Mouse (Mus musculus): Measurements from ENCODE around the gene Dbp. TPM values are rescaled to one million over a fixed set of nuclear protein-coding genes. Genes with fewer than 3 reads are reported as not detected.

Gene Dbp
- total RNA-seq, 2 experiments from 2014 or later, result 64.8 to 96.6 TPM

Other genes with a start within 250 kb of the Dbp start
- gene Ftl1, start 245.2 kb upstream of the Dbp start, total RNA-seq (2021), result 1,000 to 10,000 TPM; 1,437 to 1,911 TPM
- 10 to 100 TPM; 58.2 to 64.3 TPM for gene Bax, start 238.2 kb upstream of the Dbp start, total RNA-seq (2021)
- 1 to 10 TPM in 1 of 2 experiments, under 1 TPM in 1; 0.66 to 2.6 TPM for gene Tulp2, start 223.2 kb upstream of the Dbp start, total RNA-seq (2021)
- gene Gm45808, start 218.3 kb upstream of the Dbp start, total RNA-seq (2021), result 10 to 100 TPM; 42.8 to 43.4 TPM
- gene Dhdh, start 216.3 kb upstream of the Dbp start, total RNA-seq (2021), result 10 to 100 TPM; 73.2 to 77.2 TPM
- gene Nucb1, start 194.7 kb upstream of the Dbp start, total RNA-seq (2021), result 100 to 1,000 TPM; 272 to 283 TPM
- gene Ppp1r15a, start 178.8 kb upstream of the Dbp start, total RNA-seq (2021), result 10 to 100 TPM; 47.1 to 48.6 TPM
- 1 to 10 TPM; 2.5 to 2.7 TPM for gene Plekha4, start 178.8 kb upstream of the Dbp start, total RNA-seq (2021)
- gene Hsd17b14, start 150.2 kb upstream of the Dbp start, total RNA-seq (2021), result 1 to 10 TPM in 1 of 2 experiments, under 1 TPM in 1; 0.83 to 3.0 TPM
- 100 to 1,000 TPM; 164 to 265 TPM for gene Bcat2, start 134.9 kb upstream of the Dbp start, total RNA-seq (2021)
- gene Fgf21, start 89.6 kb upstream of the Dbp start, total RNA-seq (2021), result 1 to 10 TPM in 1 of 2 experiments, not detected in 1; 1.4 TPM
- gene Fut1, start 87.8 kb upstream of the Dbp start, total RNA-seq (2021), result not detected
- under 1 TPM; 0.22 to 0.33 TPM for gene Izumo1, start 83.3 kb upstream of the Dbp start, total RNA-seq (2021)
- 10 to 100 TPM; 16.0 to 27.6 TPM for gene Rasip1, start 77.6 kb upstream of the Dbp start, total RNA-seq (2021)
- 1 to 10 TPM; 2.4 to 7.7 TPM for gene Mamstr, start 65.1 kb upstream of the Dbp start, total RNA-seq (2021)
- under 1 TPM in 1 of 2 experiments, not detected in 1; 0.13 TPM for gene Fut2, start 38.7 kb upstream of the Dbp start, total RNA-seq (2021)
- under 1 TPM; 0.36 to 0.61 TPM for gene Ntn5, start 21.1 kb upstream of the Dbp start, total RNA-seq (2021)
- under 1 TPM; 0.23 to 0.35 TPM for gene Sec1, start 10.7 kb upstream of the Dbp start, total RNA-seq (2021)
- gene Car11, start 5.2 kb upstream of the Dbp start, total RNA-seq (2021), result 10 to 100 TPM; 15.8 to 16.9 TPM
- gene Rpl18, start 10.4 kb downstream of the Dbp start, total RNA-seq (2021), result 100 to 1,000 TPM; 934 to 965 TPM
- 10 to 100 TPM; 37.7 to 42.0 TPM for gene Sphk2, start 12.9 kb downstream of the Dbp start, total RNA-seq (2021)
- gene Fam83e, start 16.1 kb downstream of the Dbp start, total RNA-seq (2021), result under 1 TPM; 0.30 to 0.35 TPM
- gene Spaca4, start 20.7 kb downstream of the Dbp start, total RNA-seq (2021), result not detected
- 1 to 10 TPM; 6.2 to 8.4 TPM for gene Lmtk3, start 78.7 kb downstream of the Dbp start, total RNA-seq (2021)
- gene Sult2b1, start 79.6 kb downstream of the Dbp start, total RNA-seq (2021), result 1 to 10 TPM in 1 of 2 experiments, under 1 TPM in 1; 0.77 to 1.1 TPM
- 100 to 1,000 TPM in 1 of 2 experiments, 10 to 100 TPM in 1; 92.9 to 117 TPM for gene Cyth2, start 109.5 kb downstream of the Dbp start, total RNA-seq (2021)
- gene Kcnj14, start 119.7 kb downstream of the Dbp start, total RNA-seq (2021), result under 1 TPM; 0.19 to 0.20 TPM
- gene Grwd1, start 125.9 kb downstream of the Dbp start, total RNA-seq (2021), result 10 to 100 TPM; 33.0 to 36.0 TPM
- gene Kdelr1, start 167.7 kb downstream of the Dbp start, total RNA-seq (2021), result 100 to 1,000 TPM; 125 to 140 TPM
- gene Grin2d, start 173.3 kb downstream of the Dbp start, total RNA-seq (2021), result under 1 TPM; 0.66 to 0.67 TPM
- not detected for gene Syngr4, start 191.6 kb downstream of the Dbp start, total RNA-seq (2021)
- 10 to 100 TPM; 70.9 to 89.3 TPM for gene Tmem143, start 191.9 kb downstream of the Dbp start, total RNA-seq (2021)
- 100 to 1,000 TPM; 299 to 421 TPM for gene Emp3, start 216.3 kb downstream of the Dbp start, total RNA-seq (2021)
- gene Ccdc114, start 219.0 kb downstream of the Dbp start, total RNA-seq (2021), result 10 to 100 TPM; 17.7 to 21.1 TPM